Mouse (Mus musculus) brain, embryonic 18.5 days (tissue): ENCODE results near the gene Gtse1.
"Not testable (repeated sequence)": the region's sequence is repeated elsewhere in the genome, so short reads cannot be mapped to it uniquely, and the experiment has no call there.

Experiments used
- DNase-seq: peaks from one replicate; pipeline ENCODE4 v3.0.0-alpha.2; 2012; ENCODE audit warnings: low read depth, low spot score

Gene Gtse1

DNA sequence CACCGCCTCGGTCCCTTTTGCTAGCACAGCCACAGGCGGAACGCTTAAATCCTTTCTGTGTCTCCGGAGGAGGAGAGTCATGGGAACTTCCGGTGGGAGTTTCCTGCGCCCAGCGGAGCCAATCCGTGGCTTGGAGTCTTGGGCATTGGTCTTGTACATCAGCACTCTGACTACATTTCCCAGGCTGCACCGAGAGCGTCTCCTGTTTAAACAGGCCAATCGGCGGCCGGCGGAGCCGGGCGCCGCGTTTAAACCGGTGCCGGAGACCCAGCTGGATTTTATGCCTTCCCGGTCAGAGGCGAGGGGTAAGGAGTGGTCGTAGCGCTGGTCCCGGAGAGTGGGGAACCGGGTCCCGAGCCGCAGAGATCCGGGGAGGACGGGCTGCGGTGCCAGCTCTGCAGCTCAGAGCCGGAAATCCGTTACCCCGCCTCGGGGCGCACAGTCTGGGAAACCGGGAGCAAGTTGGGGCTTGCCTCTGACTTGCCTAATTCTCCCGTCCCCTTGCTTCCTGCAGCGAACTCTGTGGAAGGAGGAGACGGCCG is at the start of gene Gtse1:
TSS of gene Gtse1 (plus strand) at position 256 of the 542 bp plus-strand sequence.
- peak; percentile 95 for DNase-seq

GRCm38 (mm10) chr15:85810462-85810805 is 49.1 kb upstream of the Gtse1 start:
- no peak for DNase-seq

GRCm38 (mm10) chr15:85810806-85811521 is 48.6 kb upstream of the Gtse1 start:
- peak; percentile 50 for DNase-seq

- DNase-seq = peak; percentile 92
Observed at GRCm38 (mm10) chr15:85811535-85812277, 47.8 kb upstream of the Gtse1 start, which contains the start of gene Cdpf1. TSS of gene Cdpf1 (minus strand) at chr15:85811697.

- DNase-seq = no peak
Observed at GRCm38 (mm10) chr15:85813428-85813827, 46.1 kb upstream of the Gtse1 start.

GRCm38 (mm10) chr15:85821203-85822010 is 38.1 kb upstream of the Gtse1 start, which contains the start of gene Pkdrej:
TSS of gene Pkdrej (minus strand) at chr15:85821734.
- DNase-seq = no peak

DNA sequence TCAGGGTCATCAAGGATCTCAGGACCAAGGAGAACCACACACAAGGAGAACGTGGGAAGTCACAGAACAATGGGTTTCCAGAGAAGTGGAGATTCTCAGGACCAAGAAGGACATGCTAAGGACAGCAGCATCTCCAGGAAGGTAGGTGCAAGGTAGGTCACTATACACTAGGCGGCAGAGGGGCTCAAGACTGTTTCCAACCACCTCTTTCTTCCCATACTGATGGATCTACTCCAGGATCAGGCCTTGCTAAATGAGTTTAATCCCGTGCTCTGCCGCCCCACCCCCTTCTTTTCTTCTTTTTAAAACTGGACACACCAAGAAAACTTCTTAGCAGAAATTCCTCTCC is 37.6 kb upstream of the Gtse1 start:
- no peak for DNase-seq

- no peak for DNase-seq
Observed at GRCm38 (mm10) chr15:85826676-85827075, 32.9 kb upstream of the Gtse1 start.

GRCm38 (mm10) chr15:85828071-85828470 is 31.5 kb upstream of the Gtse1 start:
- DNase-seq = no peak

DNA sequence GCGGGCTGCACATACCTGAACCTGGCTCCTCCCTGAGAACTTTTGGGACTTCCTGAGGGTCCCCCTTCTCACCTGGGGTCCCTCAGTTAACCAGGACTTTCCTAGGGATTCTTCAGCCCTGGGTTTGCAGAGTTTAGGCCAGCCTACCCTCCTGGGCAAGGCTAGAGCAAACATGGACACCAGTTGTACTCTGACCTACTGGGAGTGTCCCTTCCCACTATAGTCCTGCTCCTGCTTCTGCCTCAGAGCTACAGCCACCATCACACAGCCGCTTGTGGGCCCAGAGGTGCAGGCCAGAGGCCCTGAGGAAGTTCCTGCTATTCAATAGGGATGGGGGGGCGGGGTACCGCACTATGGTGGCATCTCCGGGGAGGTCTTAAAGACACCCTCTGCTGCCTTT is 30.1 kb upstream of the Gtse1 start:
- DNase-seq = no peak

- DNase-seq = peak; percentile 20
Observed at GRCm38 (mm10) chr15:85831954-85832590, 27.5 kb upstream of the Gtse1 start, which contains the start of gene Ttc38. TSS of gene Ttc38 (plus strand) at chr15:85832306.

DNA sequence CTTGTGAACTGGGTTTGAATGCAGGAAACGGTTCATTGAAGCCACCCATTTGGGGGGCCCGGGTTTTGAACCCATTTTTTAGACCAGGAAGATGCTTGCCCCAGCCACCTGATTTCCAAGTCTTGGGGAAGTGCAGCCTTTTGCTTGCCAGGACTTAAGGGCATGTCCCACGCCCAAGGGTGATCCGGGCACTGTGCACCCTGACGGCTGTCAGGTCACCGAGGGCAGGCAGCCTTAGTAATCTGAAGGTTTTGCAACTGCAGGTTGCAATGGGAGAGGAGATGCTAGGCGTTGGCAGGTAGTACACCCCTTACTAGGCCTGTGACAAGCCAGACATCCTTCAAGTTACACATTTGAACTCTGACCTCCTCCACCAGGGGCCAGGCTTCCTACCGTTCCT is 26.9 kb upstream of the Gtse1 start:
- no peak for DNase-seq

DNA sequence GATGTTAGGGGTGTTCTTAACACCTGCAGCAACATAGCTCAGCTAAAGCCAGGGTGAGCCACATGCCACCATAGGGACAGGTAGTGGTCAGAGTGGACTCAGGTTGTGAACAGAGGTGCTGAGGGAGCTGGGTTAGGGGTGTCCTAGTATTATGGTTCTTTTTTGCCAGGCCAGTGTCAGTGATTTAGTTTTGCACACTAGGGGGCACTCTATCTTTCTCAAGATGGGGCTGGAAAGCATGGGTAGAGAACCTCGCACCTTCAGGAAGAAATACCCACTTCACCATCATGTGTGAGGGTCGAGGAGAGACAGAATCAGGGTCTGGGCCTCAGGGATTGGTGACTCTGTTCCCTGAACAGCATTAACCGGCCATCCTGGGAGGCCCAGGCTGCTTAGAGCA is 24.2 kb upstream of the Gtse1 start:
- no peak for DNase-seq

DNA sequence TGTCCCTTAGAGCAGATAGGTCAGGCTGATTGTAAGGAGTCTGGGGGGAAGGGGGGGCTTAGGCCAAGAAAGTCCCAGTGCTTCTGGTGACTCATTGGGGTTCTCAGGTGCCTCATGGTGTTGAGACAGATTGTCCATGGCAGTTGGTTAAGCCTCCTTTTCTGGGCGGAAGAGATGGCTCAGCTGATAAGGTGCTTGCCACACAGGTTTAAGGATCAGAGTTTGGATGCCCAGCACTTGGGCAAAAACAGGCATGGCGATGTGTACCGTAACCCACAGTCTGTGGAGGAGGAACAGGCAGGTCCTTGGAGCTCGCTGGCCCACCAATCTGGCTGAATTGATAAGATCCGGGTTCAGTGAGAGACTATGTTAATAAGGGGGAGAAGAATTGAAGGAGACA is 22.7 kb upstream of the Gtse1 start:
- no peak for DNase-seq

DNA sequence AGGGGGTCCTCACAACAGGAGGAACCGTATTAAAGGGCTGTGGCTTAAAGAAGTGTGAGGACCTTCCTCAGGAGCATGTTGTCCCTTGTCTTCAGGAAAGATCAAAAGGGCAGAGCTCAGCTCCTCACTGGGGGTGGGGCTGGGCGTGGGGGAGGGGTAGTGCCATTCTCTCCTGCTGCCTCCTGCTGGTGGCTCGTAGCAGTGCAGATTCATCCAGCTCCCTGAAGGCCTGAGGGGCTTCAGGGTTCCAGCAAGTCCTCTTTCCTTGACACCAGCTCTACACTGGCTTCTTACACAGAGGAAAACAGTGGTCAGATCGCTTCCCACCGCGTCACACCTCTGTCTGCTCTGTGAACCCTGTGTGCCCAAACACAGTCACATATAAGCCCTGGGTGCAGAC is 18.6 kb upstream of the Gtse1 start:
- no peak for DNase-seq

DNA sequence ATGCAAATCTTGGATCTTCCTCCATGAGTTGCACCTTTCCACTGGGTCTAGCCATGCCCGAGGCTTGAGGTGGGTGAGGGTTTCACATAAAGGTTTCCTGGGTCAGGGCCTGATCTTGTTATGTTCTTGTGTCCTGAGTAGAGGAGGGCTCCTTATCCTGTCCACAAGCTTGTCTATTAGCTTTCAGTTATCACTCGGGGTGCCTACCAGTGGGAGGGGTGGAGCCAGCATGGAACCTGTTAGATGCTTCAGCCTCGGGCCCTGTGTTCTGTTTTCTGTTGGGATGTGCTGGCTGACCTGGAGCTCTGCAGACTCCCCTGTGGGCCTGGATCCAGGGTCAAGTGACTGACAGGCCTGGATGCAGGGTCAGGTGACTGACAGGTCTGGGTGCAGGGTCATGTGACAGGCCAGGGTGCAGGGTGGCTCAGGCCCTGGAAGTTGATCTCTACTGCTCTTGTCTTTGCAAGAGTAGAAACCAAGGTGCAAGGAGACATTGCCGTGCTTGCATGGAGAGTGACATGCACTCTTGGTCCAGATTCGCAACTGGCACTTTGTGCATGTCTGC is 17.7 kb upstream of the Gtse1 start:
- no peak for DNase-seq

DNA sequence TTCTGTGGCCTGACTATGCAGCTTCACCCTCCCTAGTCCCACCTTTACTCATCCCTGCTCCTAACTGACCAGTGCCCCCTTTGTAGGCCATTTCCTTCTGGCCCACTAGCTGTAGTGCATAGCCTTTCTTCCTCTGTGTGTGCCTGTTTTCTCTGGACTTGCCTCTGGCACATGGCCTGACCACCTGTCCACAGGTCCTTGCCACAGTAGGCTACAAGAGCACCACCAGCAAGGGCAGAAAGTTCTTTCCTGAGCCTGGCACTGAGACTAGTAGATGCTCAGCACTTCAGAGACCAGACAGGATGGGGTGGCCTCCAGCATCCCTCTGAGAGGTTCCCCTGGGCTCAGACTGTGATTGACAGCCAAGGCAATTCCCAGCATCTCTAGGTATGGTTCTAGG is 14.5 kb upstream of the Gtse1 start:
- DNase-seq = no peak

DNA sequence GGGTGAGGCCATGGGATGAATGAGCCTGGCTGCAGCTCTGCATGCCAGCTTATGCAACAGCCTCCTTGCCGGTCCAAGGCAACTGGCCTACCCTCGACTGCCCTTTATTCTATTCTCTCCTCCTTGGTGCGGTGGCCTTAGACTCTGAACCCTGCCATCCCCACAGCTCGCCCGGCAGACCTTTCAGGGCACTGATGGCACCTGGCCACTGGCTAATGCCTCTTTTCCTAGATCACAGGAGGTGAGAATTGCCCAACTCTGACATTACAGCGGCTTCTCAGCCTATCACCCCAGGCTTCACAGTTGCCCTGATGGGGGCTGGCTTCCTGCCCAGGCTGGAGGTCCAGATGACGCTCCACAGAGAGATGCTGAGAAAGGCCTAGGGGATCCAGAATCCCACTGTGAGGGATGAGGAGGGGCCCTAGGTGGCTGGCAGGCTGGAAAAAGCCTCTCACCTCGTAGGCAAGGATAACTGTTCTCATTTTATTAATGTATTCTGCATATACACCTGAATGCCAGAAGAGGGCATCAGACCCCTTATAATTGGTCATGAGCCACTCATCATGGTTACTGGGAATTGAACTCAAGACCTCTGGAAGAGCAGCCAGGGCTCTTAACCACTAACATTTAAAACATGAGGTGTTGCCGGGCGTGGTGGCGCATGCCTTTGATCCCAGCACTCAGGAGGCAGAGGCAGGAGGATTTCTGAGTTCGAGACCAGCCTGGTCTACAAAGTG is 7.7 kb upstream of the Gtse1 start:
- no peak for DNase-seq

- DNase-seq = no peak
Observed at GRCm38 (mm10) chr15:85858980-85859489, 510 bp upstream of the Gtse1 start.

DNA sequence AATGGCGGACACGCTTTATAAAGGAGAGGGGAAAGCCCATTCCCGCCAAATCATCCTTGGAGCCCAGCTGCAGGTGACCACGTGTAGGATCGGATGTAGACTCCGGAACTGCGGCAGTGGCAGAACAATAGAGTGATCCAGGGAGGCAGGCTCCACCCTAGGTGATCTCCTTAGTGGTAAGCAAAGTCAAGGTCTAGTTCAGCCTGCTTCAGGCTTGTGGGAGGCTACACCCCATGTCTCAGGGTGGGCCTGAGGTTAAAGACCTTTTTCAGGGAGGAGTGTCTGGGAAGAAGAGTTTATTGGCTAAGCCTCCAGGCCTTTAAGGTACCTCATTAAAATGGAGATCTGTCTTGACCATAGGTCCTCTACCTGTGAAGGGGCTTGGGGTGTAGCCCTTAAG is 6.4 kb downstream of the Gtse1 start:
- DNase-seq = not testable (repeated sequence)
